Mouse (Mus musculus) macrophage (primary cell): ENCODE measurements around the gene BC051665. TPM values are rescaled to one million over a fixed set of nuclear protein-coding genes. Genes with fewer than 3 reads are reported as not detected.
A peak's percentile ranks its signal among the peaks of the same experiment; 100 is the strongest.

Experiments used
- H3K27ac ChIP-seq: fragments of 350-480 bp; formaldehyde crosslinking; 2 replicates; pipeline ENCODE4 v1.9.0; 2021
- H3K36me3 ChIP-seq: fragments of 350-480 bp; formaldehyde crosslinking; 2 replicates; pipeline ENCODE4 v1.9.0; 2021; ENCODE audit errors: inconsistent target
- H3K4me3 ChIP-seq: fragments of 350-480 bp; formaldehyde crosslinking; 2 replicates; pipeline ENCODE4 v1.9.0; 2021; ENCODE audit errors: inconsistent target
- H3K79me2 ChIP-seq: fragments of 350-480 bp; formaldehyde crosslinking; 2 replicates; pipeline ENCODE4 v1.9.0; 2021; ENCODE audit errors: inconsistent target
- WGBS: methylation state at CpG from one replicate; pipeline ENCODE4 v1.1.7; 2026; ENCODE audit warnings: inconsistent platforms; ENCODE audit not compliant: missing documents; 5-methylcytosine and 5-hydroxymethylcytosine counted together
- polyA plus RNA-seq: library from polyadenylated mRNA; stranded (reverse); fragments of 250-400 nt; gene quantifications from 3 replicates; pipeline ENCODE4 v1.2.4, GENCODE M21; 2018; ENCODE audit warnings: inconsistent platforms

The BC051665 gene
- polyA plus RNA-seq, 1 experiment from 2014 or later, result not detected

DNA sequence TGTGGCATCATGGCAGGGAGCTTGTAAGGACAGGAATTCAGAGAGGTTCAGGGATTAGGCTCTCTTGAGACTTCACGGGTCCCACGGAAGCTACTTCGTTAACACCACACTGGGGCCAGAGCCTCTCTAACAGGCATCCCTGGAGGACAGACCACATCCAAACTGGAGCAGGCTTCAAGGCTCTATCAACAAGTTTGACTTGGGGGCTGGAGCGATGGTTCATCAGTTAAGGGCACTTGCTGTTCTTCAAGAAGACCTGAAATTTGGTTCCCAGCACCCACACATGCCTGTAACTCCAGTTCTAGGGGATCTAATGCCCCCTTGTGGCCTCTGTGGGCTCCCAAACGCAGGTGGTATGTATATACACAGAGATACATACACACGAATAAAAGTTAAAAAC lies 32.9 kb downstream of the BC051665 start:
- Histone ChIP-seq H3K79me2 (no peaks in the 10 kb centered on the region), H3K27ac (no peak overlapping the region), H3K4me3 (no peak overlapping the region), H3K36me3 (peaks cover 41% of the 10 kb centered on the region)
- WGBS, result 99% methylated on average over 5 of the region's 6 CpGs

GRCm38 (mm10) chr13:60750930-60751329 lies 35.2 kb downstream of the BC051665 start:
- H3K27ac ChIP-seq, result no peak overlapping the region
- H3K36me3 ChIP-seq, result peaks cover 41% of the 10 kb centered on the region
- 98% methylated on average over 7 of the region's 7 CpGs for WGBS

DNA sequence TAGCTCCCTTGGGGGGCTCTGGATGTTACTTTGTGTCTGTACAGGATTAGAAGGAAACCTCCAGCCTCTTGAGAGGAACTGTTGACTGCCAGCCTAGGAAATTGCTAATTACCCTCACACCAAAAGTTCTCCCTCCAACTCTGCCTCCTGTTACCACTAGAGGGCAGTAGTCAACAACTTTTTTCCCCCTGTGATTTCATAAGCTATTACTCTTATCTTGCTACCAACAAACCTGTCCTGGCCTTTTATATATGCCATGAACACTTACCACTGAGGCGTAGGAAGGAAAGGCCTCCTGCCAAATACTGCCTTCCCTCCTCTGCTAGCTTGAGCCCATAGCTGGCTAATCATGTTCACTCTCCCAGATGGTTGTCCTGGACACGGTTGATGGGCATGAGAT lies 37.6 kb downstream of the BC051665 start:
- Histone ChIP-seq H3K27ac (no peak overlapping the region), H3K4me3 (no peak overlapping the region), H3K79me2 (no peaks in the 10 kb centered on the region), H3K36me3 (peaks cover 35% of the 10 kb centered on the region)
- WGBS, result 91% methylated on average over 2 of the region's 2 CpGs

More at GRCm38 (mm10) chr13:60750930-60751329, 35.2 kb downstream of the BC051665 start:
- Histone ChIP-seq H3K4me3 (no peak overlapping the region), H3K79me2 (no peaks in the 10 kb centered on the region)

- Histone ChIP-seq H3K36me3 (peaks cover 22% of the 10 kb centered on the region; the same call in 1 of the 2 replicates), H3K4me3 (no peak overlapping the region), H3K27ac (no peak overlapping the region), H3K79me2 (no peaks in the 10 kb centered on the region)
- 100% methylated on average over 1 of the region's 1 CpGs for WGBS
Measured at GRCm38 (mm10) chr13:60747201-60747600, 39.0 kb downstream of the BC051665 start.

- Histone ChIP-seq H3K27ac (no peak overlapping the region), H3K79me2 (no peaks in the 10 kb centered on the region), H3K36me3 (peaks cover 13% of the 10 kb centered on the region; the same call in 1 of the 2 replicates), H3K4me3 (no peak overlapping the region)
- WGBS, result 56% methylated on average over 1 of the region's 1 CpGs
Measured at GRCm38 (mm10) chr13:60746271-60746670, 39.9 kb downstream of the BC051665 start.

GRCm38 (mm10) chr13:60745358-60745757 lies 40.8 kb downstream of the BC051665 start:
- Histone ChIP-seq H3K79me2 (no peaks in the 10 kb centered on the region), H3K4me3 (no peak overlapping the region), H3K36me3 (peaks cover 12% of the 10 kb centered on the region; the same call in 1 of the 2 replicates), H3K27ac (no peak overlapping the region)
- WGBS, result 98% methylated on average over 12 of the region's 12 CpGs

GRCm38 (mm10) chr13:60744736-60745135 lies 41.4 kb downstream of the BC051665 start:
- H3K36me3 ChIP-seq, result peaks cover 17% of the 10 kb centered on the region; the same call in 1 of the 2 replicates

DNA sequence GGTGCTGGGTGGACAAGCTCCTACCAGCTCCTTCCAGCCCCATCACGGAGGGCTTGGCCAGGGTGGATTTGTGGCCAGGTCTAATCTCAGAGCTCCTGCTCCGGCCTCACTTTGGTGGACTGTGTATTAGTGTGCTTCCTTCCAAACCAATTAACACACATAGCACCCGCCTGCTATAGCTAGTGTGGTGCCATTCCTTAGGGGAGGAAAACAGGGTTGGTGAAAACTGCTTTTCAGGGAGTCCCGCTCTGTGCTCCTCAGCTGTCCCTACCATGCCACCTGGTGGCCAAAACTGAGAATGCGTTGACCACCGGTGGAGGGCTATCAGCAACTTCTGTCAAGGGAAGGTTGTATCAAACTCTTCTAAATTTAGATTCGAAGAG lies 42.1 kb downstream of the BC051665 start:
- H3K27ac ChIP-seq, result no peak overlapping the region
- 24% methylated on average over 7 of the region's 7 CpGs for WGBS
- H3K36me3 ChIP-seq, result peaks cover 13% of the 10 kb centered on the region; the same call in 1 of the 2 replicates
- no peak overlapping the region for H3K4me3 ChIP-seq
- H3K79me2 ChIP-seq, result no peaks in the 10 kb centered on the region

More at GRCm38 (mm10) chr13:60744736-60745135, 41.4 kb downstream of the BC051665 start:
- Histone ChIP-seq H3K27ac (no peak overlapping the region), H3K79me2 (no peaks in the 10 kb centered on the region), H3K4me3 (no peak overlapping the region)
- 84% methylated on average over 3 of the region's 3 CpGs for WGBS

- Histone ChIP-seq H3K36me3 (peaks cover 10% of the 10 kb centered on the region; the same call in 1 of the 2 replicates), H3K27ac (no peak overlapping the region), H3K79me2 (no peaks in the 10 kb centered on the region), H3K4me3 (no peak overlapping the region)
- 51% methylated on average over 13 of the region's 13 CpGs for WGBS
Measured at GRCm38 (mm10) chr13:60743381-60744077, 42.6 kb downstream of the BC051665 start.

- WGBS, result 82% methylated on average over 3 of the region's 3 CpGs
- H3K79me2 ChIP-seq, result no peaks in the 10 kb centered on the region
- H3K36me3 ChIP-seq, result peaks cover 10% of the 10 kb centered on the region; the same call in 1 of the 2 replicates
- no peak overlapping the region for H3K4me3 ChIP-seq
- H3K27ac ChIP-seq, result no peak overlapping the region
Measured at GRCm38 (mm10) chr13:60742611-60743010, 43.6 kb downstream of the BC051665 start.

DNA sequence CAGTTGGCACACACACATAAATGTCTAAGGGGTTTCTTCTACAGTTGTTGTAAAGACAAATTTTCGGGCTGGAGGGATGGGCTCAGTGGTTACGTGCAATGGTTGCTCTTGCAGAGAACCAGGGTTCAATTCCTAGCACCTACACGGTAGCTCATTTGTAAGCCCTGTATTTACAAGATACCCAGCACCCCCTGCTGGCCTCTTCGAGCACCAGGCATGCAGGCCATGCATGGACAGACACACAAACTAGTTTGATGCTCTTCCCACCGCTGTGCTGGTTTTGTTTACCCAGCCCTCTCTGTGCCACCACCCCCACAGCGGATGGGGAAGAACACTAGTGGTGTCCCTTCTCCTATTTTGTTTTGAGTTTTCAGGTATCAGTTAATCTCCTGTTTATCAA lies 45.9 kb downstream of the BC051665 start:
- WGBS, result 94% methylated on average over 6 of the region's 6 CpGs
- H3K79me2 ChIP-seq, result no peaks in the 10 kb centered on the region
- peaks cover 6% of the 10 kb centered on the region; the same call in 1 of the 2 replicates for H3K36me3 ChIP-seq
- H3K27ac ChIP-seq, result no peak overlapping the region
- H3K4me3 ChIP-seq, result no peak overlapping the region

DNA sequence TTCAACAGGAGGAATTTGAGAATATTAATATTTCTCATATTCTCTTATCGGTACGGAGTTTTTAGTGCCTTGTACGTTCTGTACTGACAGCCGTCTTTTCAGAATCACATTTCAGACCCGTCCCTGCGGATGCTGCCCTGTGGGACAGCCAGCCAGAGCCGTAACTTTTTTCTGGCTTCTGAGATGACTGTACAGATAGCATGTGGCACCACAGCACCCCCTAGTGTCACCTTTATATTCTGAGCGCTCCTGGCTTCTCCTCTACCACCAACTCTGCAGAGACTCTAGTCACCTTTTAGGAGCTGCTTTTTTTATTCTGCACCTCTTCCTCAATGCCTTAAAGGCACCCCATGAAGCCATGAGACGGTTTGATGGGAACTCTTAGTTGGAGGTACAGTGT lies 47.7 kb downstream of the BC051665 start:
- Histone ChIP-seq H3K27ac (peak overlapping the region; percentile 38), H3K36me3 (peaks cover 6% of the 10 kb centered on the region; the same call in 1 of the 2 replicates), H3K79me2 (no peaks in the 10 kb centered on the region), H3K4me3 (no peak overlapping the region; the same call in 1 of the 2 replicates)
- under 1% methylated on average over 9 of the region's 9 CpGs for WGBS

DNA sequence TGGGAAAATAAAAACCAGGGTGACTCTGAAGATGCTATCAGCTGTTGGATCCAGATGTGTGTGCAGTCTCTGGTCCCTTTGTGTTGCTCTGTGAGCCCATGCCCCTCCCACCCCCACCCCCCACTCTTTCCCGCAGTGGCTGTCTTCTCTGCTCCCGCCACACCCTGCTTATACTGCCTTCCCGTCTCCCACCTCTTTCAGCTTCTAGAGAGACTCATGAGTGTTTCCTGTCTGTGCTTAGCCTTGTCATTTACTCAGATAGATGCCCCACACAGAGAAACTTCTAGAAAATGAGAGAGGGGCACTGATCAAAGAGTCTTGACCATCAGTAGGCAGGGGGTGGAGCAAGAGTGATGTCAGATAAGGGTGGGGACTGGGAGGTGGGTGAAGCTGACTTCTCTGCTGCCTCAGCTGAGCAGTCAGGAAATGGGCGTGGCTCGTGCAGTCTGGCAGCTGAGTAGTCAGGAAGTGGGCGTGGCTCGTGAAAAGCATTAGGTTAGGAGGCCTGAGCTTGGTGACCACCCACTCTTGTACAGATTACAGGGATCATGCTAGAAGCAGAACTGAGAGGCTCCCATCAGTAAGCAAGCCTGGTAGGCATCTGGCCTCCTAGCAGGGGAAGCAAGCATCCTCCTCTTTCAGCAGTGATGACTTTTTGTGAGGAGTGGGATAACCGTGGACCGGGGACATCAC lies 48.4 kb downstream of the BC051665 start:
- 13% methylated on average over 9 of the region's 9 CpGs for WGBS
- H3K79me2 ChIP-seq, result no peaks in the 10 kb centered on the region
- H3K4me3 ChIP-seq, result no peak overlapping the region; the same call in 1 of the 2 replicates
- peaks cover 6% of the 10 kb centered on the region; the same call in 1 of the 2 replicates for H3K36me3 ChIP-seq
- H3K27ac ChIP-seq, result peak overlapping the region; percentile 38

DNA sequence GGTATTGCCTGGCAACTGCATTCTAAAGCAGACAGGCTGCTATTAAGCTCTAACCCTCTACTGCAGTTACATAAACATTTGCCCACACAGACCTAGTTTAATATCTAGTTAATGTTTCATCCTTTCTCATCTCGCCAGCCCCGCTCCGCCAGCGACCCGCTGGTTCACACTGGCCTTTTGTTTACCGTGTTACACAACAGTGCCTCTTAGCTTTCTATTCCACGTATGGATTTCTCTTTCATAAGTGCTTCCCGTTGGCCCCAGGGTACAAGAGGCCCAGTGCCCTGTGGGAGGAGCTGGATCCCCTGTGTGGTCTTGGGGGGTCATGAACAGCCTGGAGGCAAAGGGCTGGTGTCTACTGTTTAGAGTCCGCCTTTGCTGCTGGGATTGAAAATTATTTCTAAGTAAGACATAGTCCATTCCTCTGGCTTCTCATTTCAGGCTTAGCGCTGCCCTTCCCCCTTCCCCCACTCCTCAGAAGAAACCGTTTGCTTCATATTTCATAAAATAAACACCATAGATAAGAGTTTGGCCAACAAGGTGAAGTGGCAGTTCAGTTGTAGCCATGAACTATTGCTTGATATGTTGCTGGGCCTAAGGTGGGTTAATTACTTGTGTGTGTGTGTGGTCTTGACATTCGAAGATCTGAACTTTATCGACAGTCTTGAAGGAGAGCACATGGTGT lies 49.6 kb downstream of the BC051665 start:
- H3K4me3 ChIP-seq, result no peak overlapping the region
- H3K27ac ChIP-seq, result no peak overlapping the region
- WGBS, result 79% methylated on average over 13 of the region's 13 CpGs
- no peaks in the 10 kb centered on the region for H3K79me2 ChIP-seq
- peaks cover 6% of the 10 kb centered on the region; the same call in 1 of the 2 replicates for H3K36me3 ChIP-seq
